Mouse (Mus musculus): Measurements from ENCODE around the gene 5830473C10Rik. TPM values are rescaled to one million over a fixed set of nuclear protein-coding genes. Genes with fewer than 3 reads are reported as not detected.

The 5830473C10Rik gene
- polyA plus RNA-seq, 1 experiment = not detected

DNA sequence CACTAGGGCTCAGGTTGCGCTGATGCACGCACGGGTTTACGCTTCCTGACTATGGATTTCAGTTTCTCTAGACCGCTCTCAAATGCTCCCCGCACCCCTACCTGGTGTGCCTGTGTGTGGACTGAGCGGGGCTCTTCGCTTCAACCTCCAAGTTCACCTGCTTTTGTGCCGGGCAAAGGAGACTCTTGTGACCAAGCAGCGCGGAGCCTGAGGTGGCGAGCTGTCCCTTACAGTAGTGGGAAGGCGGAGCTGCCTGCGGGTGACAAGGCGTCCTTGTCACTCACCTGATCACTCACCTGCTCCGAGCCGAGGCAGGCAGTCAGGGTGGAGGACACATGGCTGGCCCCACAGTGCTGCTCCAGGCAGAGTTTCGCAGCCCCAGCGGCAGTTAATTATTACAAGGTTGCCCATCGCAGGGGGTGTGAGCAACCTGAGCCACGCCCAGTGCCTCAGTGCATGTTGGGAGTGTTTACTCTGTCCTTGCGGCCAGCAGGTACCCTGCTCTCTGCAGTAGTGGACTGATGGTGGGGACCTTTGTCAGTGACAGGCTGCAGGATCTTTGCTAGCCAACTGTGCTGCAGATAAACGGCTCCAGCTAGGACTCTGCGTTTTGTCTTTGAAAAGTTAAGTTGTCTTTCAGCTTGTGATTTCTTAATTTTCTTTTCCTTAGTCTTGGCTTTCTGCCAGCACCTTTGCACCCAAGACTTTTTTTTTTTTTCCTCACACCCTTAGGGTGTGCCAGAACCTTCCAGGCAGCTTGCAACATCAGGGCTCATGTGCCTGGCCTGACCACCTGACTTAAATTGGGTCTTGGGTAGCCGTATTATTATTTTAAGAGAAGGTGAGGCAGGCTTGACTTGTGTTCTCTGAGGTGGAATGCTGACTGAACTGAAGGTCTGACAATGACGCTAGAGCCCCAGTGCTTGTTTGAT is 79.6 kb downstream of the 5830473C10Rik start, which contains the start of gene Rassf6:
Gene Rassf6, minus strand, starts transcription at position 372 of the 932 bp plus-strand sequence.
- Histone ChIP-seq H3K79me3 (ENCODE audit: low read depth) (no peaks in the 10 kb centered on the region), H3K79me2 (ENCODE audit: control insufficient read depth, insufficient read depth) (no peaks in the 10 kb centered on the region), H3K27me3 (ENCODE audit: control insufficient read depth, insufficient read depth, insufficient read length) (no peaks in the 10 kb centered on the region), H3K4me3 (ENCODE audit: insufficient read depth, poor library complexity, severe bottlenecking) (no peak within 1 kb of the TSS), H3K36me3 (ENCODE audit: control insufficient read depth, insufficient read depth) (no peaks in the 10 kb centered on the region), H3ac (ENCODE audit: control insufficient read depth, insufficient read length, low read depth) (no peak within 1 kb of the TSS)
- TF ChIP-seq CTCF (IDR thresholded peaks at IDR 0.05; ENCODE audit: control insufficient read depth, insufficient read depth, insufficient read length) = no peak
- TF ChIP-seq USF1 (IDR thresholded peaks at IDR 0.05; ENCODE audit: low read depth) = no peak
- no peak for TF ChIP-seq MYOG (IDR thresholded peaks at IDR 0.05; ENCODE audit: control insufficient read depth, extremely low read depth, insufficient read length)
- no peak for TF ChIP-seq MAX (IDR thresholded peaks at IDR 0.05)
- TF ChIP-seq MYOD1 (IDR thresholded peaks at IDR 0.05; ENCODE audit: control insufficient read depth, insufficient read length, low read depth) = no peak
- TF ChIP-seq FOSL1 (IDR thresholded peaks at IDR 0.05; ENCODE audit: insufficient read depth, low read length, poor library complexity, severe bottlenecking) = no peak
- TF ChIP-seq CEBPB (IDR thresholded peaks at IDR 0.05; ENCODE audit: low read depth) = no peak

DNA sequence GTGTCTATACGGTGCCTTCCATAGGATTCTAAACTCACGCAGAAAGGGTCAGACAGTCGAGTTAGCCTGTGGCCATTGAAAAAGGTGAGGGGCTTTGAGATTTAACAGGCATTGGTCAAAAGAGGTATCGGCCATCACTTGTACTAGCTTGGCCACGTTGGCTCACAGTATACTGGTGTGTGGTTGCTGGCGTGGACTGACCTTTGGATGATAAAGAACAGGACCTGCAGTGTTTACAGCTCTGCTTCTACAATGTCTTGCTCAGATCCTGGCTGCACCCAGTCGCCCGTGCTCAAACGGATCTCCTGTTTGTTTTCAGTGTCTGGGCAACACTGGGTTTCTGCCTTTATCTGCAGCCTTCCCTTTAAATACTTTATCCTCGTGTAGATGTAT is 80.3 kb downstream of the 5830473C10Rik start:
- Histone ChIP-seq H3K79me3 (ENCODE audit: low read depth) (no peaks in the 10 kb centered on the region), H3K79me2 (ENCODE audit: control insufficient read depth, insufficient read depth) (no peaks in the 10 kb centered on the region), H3ac (ENCODE audit: control insufficient read depth, insufficient read length, low read depth) (no peak overlapping the region), H3K36me3 (ENCODE audit: control insufficient read depth, insufficient read depth) (no peaks in the 10 kb centered on the region), H3K4me3 (ENCODE audit: insufficient read depth, poor library complexity, severe bottlenecking) (no peak overlapping the region), H3K27me3 (ENCODE audit: control insufficient read depth, insufficient read depth, insufficient read length) (no peaks in the 10 kb centered on the region)
- TF ChIP-seq CTCF (IDR thresholded peaks at IDR 0.05; ENCODE audit: control insufficient read depth, insufficient read depth, insufficient read length) = no peak

DNA sequence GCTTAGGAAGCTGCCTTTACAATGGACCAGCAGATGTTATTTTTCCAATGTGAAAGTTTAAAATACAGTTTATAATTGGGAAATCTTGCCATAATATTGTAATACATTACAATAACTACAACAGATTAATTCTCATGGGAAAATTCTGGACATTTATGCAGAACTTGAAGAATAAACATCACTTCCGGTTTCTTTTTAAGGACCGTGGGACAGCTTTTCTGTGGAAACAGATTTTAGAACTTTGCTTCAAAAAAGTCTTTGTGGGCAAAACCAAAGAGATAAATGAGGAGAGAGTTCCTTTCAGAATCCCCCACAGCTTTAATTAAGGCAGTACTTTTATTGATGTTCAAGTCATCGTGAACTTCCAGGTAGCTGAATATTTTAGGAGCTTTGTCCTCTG is 84.7 kb downstream of the 5830473C10Rik start:
- Histone ChIP-seq H3K79me3 (ENCODE audit: low read depth) (no peaks in the 10 kb centered on the region), H3K27me3 (ENCODE audit: control insufficient read depth, insufficient read depth, insufficient read length) (no peaks in the 10 kb centered on the region), H3ac (ENCODE audit: control insufficient read depth, insufficient read length, low read depth) (no peak overlapping the region), H3K79me2 (ENCODE audit: control insufficient read depth, insufficient read depth) (no peaks in the 10 kb centered on the region), H3K36me3 (ENCODE audit: control insufficient read depth, insufficient read depth) (no peaks in the 10 kb centered on the region), H3K4me3 (ENCODE audit: insufficient read depth, poor library complexity, severe bottlenecking) (no peak overlapping the region)
- TF ChIP-seq USF1 (IDR thresholded peaks at IDR 0.05; ENCODE audit: low read depth) (no peak), MYOD1 (IDR thresholded peaks at IDR 0.05; ENCODE audit: control insufficient read depth, insufficient read length, low read depth) (no peak), MAX (IDR thresholded peaks at IDR 0.05) (no peak), MYOG (IDR thresholded peaks at IDR 0.05; ENCODE audit: control insufficient read depth, extremely low read depth, insufficient read length) (no peak), CEBPB (IDR thresholded peaks at IDR 0.05; ENCODE audit: low read depth) (no peak), CTCF (IDR thresholded peaks at IDR 0.05; ENCODE audit: control insufficient read depth, insufficient read depth, insufficient read length) (no peak), FOSL1 (IDR thresholded peaks at IDR 0.05; ENCODE audit: insufficient read depth, low read length, poor library complexity, severe bottlenecking) (no peak)

DNA sequence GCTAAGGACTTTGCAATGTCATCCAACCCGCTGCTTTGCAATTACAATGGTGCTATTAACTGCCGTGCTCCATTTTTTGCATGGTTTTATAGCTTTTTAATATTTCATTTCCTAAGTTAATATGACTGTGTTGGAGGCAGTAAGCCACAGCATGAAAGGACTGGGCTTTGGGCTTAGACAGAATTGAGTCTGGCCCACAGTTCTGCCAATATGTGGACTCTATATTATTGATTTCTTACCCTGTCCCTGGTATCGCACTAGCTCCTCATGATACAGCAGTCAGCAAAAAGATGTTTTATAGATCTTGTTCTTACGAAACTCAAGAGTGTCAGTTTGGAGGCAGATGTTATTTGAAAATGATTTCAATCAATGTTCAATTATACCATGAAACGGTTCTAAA is 85.5 kb downstream of the 5830473C10Rik start:
- Histone ChIP-seq H3K79me2 (ENCODE audit: control insufficient read depth, insufficient read depth) (no peaks in the 10 kb centered on the region), H3ac (ENCODE audit: control insufficient read depth, insufficient read length, low read depth) (no peak overlapping the region), H3K79me3 (ENCODE audit: low read depth) (no peaks in the 10 kb centered on the region), H3K36me3 (ENCODE audit: control insufficient read depth, insufficient read depth) (no peaks in the 10 kb centered on the region), H3K27me3 (ENCODE audit: control insufficient read depth, insufficient read depth, insufficient read length) (no peaks in the 10 kb centered on the region), H3K4me3 (ENCODE audit: insufficient read depth, poor library complexity, severe bottlenecking) (no peak overlapping the region)
- TF ChIP-seq MAX (IDR thresholded peaks at IDR 0.05) (no peak), CTCF (IDR thresholded peaks at IDR 0.05; ENCODE audit: control insufficient read depth, insufficient read depth, insufficient read length) (no peak), CEBPB (IDR thresholded peaks at IDR 0.05; ENCODE audit: low read depth) (no peak), USF1 (IDR thresholded peaks at IDR 0.05; ENCODE audit: low read depth) (no peak), FOSL1 (IDR thresholded peaks at IDR 0.05; ENCODE audit: insufficient read depth, low read length, poor library complexity, severe bottlenecking) (no peak), MYOD1 (IDR thresholded peaks at IDR 0.05; ENCODE audit: control insufficient read depth, insufficient read length, low read depth) (no peak), MYOG (IDR thresholded peaks at IDR 0.05; ENCODE audit: control insufficient read depth, extremely low read depth, insufficient read length) (no peak)

Other genes starting within 250 kb of the 5830473C10Rik start
- gene Ankrd17, start 194.5 kb upstream of the 5830473C10Rik start, polyA plus RNA-seq (2012; fragmentation: generic; extraction: Trizol) = 16.0 TPM
- gene Gm9958, start 193.9 kb upstream of the 5830473C10Rik start, polyA plus RNA-seq (2012; fragmentation: generic; extraction: Trizol) = 0.28 TPM
- gene Alb, start 100.2 kb upstream of the 5830473C10Rik start, polyA plus RNA-seq (2012; fragmentation: generic; extraction: Trizol) = not detected
- 0.26 TPM for gene Afp, start 70.4 kb upstream of the 5830473C10Rik start, polyA plus RNA-seq (2012; fragmentation: generic; extraction: Trizol)
- gene Afm, start 42.2 kb upstream of the 5830473C10Rik start, polyA plus RNA-seq (2012; fragmentation: generic; extraction: Trizol) = not detected
- 0.12 TPM for gene Rassf6, start 79.5 kb downstream of the 5830473C10Rik start, polyA plus RNA-seq (2012; fragmentation: generic; extraction: Trizol)
- 0.14 TPM for gene Cxcl5, start 198.3 kb downstream of the 5830473C10Rik start, polyA plus RNA-seq (2012; fragmentation: generic; extraction: Trizol)
- gene Ppbp, start 207.4 kb downstream of the 5830473C10Rik start, polyA plus RNA-seq (2012; fragmentation: generic; extraction: Trizol) = 0.06 TPM
- not detected for gene Pf4, start 211.3 kb downstream of the 5830473C10Rik start, polyA plus RNA-seq (2012; fragmentation: generic; extraction: Trizol)
- not detected for gene Cxcl3, start 225.0 kb downstream of the 5830473C10Rik start, polyA plus RNA-seq (2012; fragmentation: generic; extraction: Trizol)
- not detected for gene Cxcl15, start 233.4 kb downstream of the 5830473C10Rik start, polyA plus RNA-seq (2012; fragmentation: generic; extraction: Trizol)